Mouse (Mus musculus) small intestine, adult 2 months (tissue): ENCODE measurements at regions not wholly inside any gene's neighbourhood (a gene's known extent, or its start where the extent isn't known, plus 50 kb on each side); places are given as distances from the start of the nearest gene placed in this dataset.
"Not testable (repeated sequence)": the region's sequence is repeated elsewhere in the genome, so short reads cannot be mapped to it uniquely, and the experiment has no call there.

Source experiments
- H3K27ac ChIP-seq: fragments of 200-500 bp; 2 replicates; pipeline ENCODE4 v1.5.1; 2012; ENCODE audit warnings: low read depth, low read length, control low read depth, inconsistent platforms; ENCODE audit not compliant: insufficient read depth
- H3K27me3 ChIP-seq: fragments of 200-500 bp; 2 replicates; pipeline ENCODE4 v1.6.1; 2012; ENCODE audit warnings: mild to moderate bottlenecking, moderate library complexity, low read length, inconsistent platforms; ENCODE audit not compliant: control insufficient read depth, insufficient read depth
- H3K36me3 ChIP-seq: fragments of 200-500 bp; 2 replicates; pipeline ENCODE4 v1.6.1; 2012; ENCODE audit warnings: mild to moderate bottlenecking, low read length, control low read depth, inconsistent platforms; ENCODE audit not compliant: control insufficient read depth, insufficient read depth
- H3K4me1 ChIP-seq: fragments of 200-500 bp; 2 replicates; pipeline ENCODE4 v1.6.1; 2012; ENCODE audit warnings: low read length, inconsistent platforms, mixed read lengths; ENCODE audit not compliant: control insufficient read depth, insufficient read depth, insufficient read length
- H3K4me3 ChIP-seq: fragments of 200-500 bp; 2 replicates; pipeline ENCODE4 v1.5.1; 2012; ENCODE audit warnings: low read depth, mild to moderate bottlenecking, control low read depth, inconsistent platforms, low read length, moderate library complexity
- CTCF ChIP-seq: fragments of 200-500 bp; IDR thresholded peaks from 2 replicates; pipeline ENCODE4 v1.5.1; 2012; ENCODE audit warnings: low read depth, mild to moderate bottlenecking, control low read depth, inconsistent platforms, low read length, moderate library complexity, mixed read lengths; ENCODE audit not compliant: insufficient replicate concordance, insufficient read length; ENCODE audit errors: extremely low read depth
- POLR2A ChIP-seq: fragments of 200-500 bp; IDR thresholded peaks from 2 replicates; pipeline ENCODE4 v1.6.1; 2012; ENCODE audit warnings: low read depth, mild to moderate bottlenecking, control low read depth, inconsistent platforms, low read length, moderate library complexity
- WGBS: fragments of 180-500 bp; shearing (Covaris S2); methylation state at CpG from one replicate; pipeline ENCODE4 v1.1.7; 2018; 5-methylcytosine and 5-hydroxymethylcytosine counted together

- no peak for TF ChIP-seq POLR2A
- H3K27ac ChIP-seq: no peak overlapping the region
- WGBS: 86% methylated on average over 8 of the region's 8 CpGs
Measured at GRCm38 (mm10) chr17:47246605-47247004, 122.1 kb upstream of the Mrps10 start.

GRCm38 (mm10) chr17:47245635-47246034 is 123.1 kb upstream of the Mrps10 start:
- Histone ChIP-seq H3K27me3 (no peaks in the 10 kb centered on the region), H3K4me3 (no peak overlapping the region), H3K36me3 (no peaks in the 10 kb centered on the region), H3K4me1 (no peaks in the 10 kb centered on the region), H3K27ac (no peak overlapping the region)
- WGBS: 88% methylated on average over 9 of the region's 9 CpGs
- no peak for TF ChIP-seq POLR2A
- no peak for TF ChIP-seq CTCF

More at GRCm38 (mm10) chr17:47246605-47247004, 122.1 kb upstream of the Mrps10 start:
- Histone ChIP-seq H3K4me3 (no peak overlapping the region), H3K27me3 (no peaks in the 10 kb centered on the region), H3K4me1 (no peaks in the 10 kb centered on the region), H3K36me3 (no peaks in the 10 kb centered on the region)

GRCm38 (mm10) chr17:47239086-47239485 is 129.6 kb upstream of the Mrps10 start:
- Histone ChIP-seq H3K27me3 (no peaks in the 10 kb centered on the region), H3K4me3 (no peak overlapping the region), H3K4me1 (no peaks in the 10 kb centered on the region), H3K27ac (no peak overlapping the region), H3K36me3 (no peaks in the 10 kb centered on the region)
- 93% methylated on average over 4 of the region's 4 CpGs for WGBS
- TF ChIP-seq POLR2A (no peak), CTCF (no peak)

GRCm38 (mm10) chr17:47237881-47238280 is 130.8 kb upstream of the Mrps10 start:
- H3K27ac ChIP-seq, H3K27me3 ChIP-seq: not testable (repeated sequence)
- WGBS: 99% methylated on average over 3 of the region's 3 CpGs

GRCm38 (mm10) chr17:47234343-47234742 is 134.3 kb upstream of the Mrps10 start:
- Histone ChIP-seq H3K36me3 (no peaks in the 10 kb centered on the region; the same call in 1 of the 2 replicates), H3K4me3 (no peak overlapping the region), H3K27ac (no peak overlapping the region), H3K4me1 (no peaks in the 10 kb centered on the region), H3K27me3 (no peaks in the 10 kb centered on the region)
- no peak for TF ChIP-seq CTCF
- no peak for TF ChIP-seq POLR2A
- WGBS: 86% methylated on average over 11 of the region's 11 CpGs

More at GRCm38 (mm10) chr17:47237881-47238280, 130.8 kb upstream of the Mrps10 start:
- H3K4me1 ChIP-seq, H3K36me3 ChIP-seq, H3K4me3 ChIP-seq: not testable (repeated sequence)

GRCm38 (mm10) chr17:47233003-47233678 is 135.5 kb upstream of the Mrps10 start:
- no peak for TF ChIP-seq POLR2A
- no peak for TF ChIP-seq CTCF
- Histone ChIP-seq H3K36me3 (no peaks in the 10 kb centered on the region; the same call in 1 of the 2 replicates), H3K27ac (no peak overlapping the region), H3K4me3 (no peak overlapping the region), H3K27me3 (no peaks in the 10 kb centered on the region), H3K4me1 (no peaks in the 10 kb centered on the region)
- 27% methylated on average over 8 of the region's 8 CpGs for WGBS

- TF ChIP-seq POLR2A (no peak), CTCF (peak; percentile 24; the same call in 1 of the 2 replicates)
- Histone ChIP-seq H3K36me3 (no peaks in the 10 kb centered on the region; the same call in 1 of the 2 replicates), H3K4me1 (no peaks in the 10 kb centered on the region; the same call in 1 of the 2 replicates), H3K27me3 (no peaks in the 10 kb centered on the region), H3K27ac (no peak overlapping the region), H3K4me3 (no peak overlapping the region)
- 93% methylated on average over 10 of the region's 10 CpGs for WGBS
Measured at GRCm38 (mm10) chr17:47230715-47231114, 138.0 kb upstream of the Mrps10 start.
